Mouse (Mus musculus): Measurements from ENCODE around the gene 4930442H23Rik.
"Not testable (repeated sequence)": the region's sequence is repeated elsewhere in the genome, so short reads cannot be mapped to it uniquely, and the experiment has no call there.

Gene 4930442H23Rik

GRCm38 (mm10) chr10:81176466-81177271 is 7.0 kb downstream of the 4930442H23Rik start, which contains the start of gene Eef2:
Gene Eef2 (plus strand): TSS chr10:81176631.
- DNase-seq: peak; percentile 95 to 96

GRCm38 (mm10) chr10:81175936-81176465 is 7.6 kb downstream of the 4930442H23Rik start:
- no peak for DNase-seq

GRCm38 (mm10) chr10:81175345-81175701 is 8.3 kb downstream of the 4930442H23Rik start:
- not testable (repeated sequence) for DNase-seq

- peak; percentile 81 to 85 for DNase-seq
Measured at GRCm38 (mm10) chr10:81174617-81175344, 8.9 kb downstream of the 4930442H23Rik start.

GRCm38 (mm10) chr10:81173132-81173531 is 10.5 kb downstream of the 4930442H23Rik start:
- peak; percentile 73 to 75 for DNase-seq

- DNase-seq: not testable (repeated sequence)
Measured at GRCm38 (mm10) chr10:81169411-81169900, 14.2 kb downstream of the 4930442H23Rik start.

- DNase-seq: peak; percentile 84 to 91
Measured at GRCm38 (mm10) chr10:81168521-81169244, 15.0 kb downstream of the 4930442H23Rik start.

GRCm38 (mm10) chr10:81168087-81168431 is 15.6 kb downstream of the 4930442H23Rik start:
- DNase-seq: no peak

GRCm38 (mm10) chr10:81167200-81168086 is 16.2 kb downstream of the 4930442H23Rik start, which contains the start of gene Pias4:
Gene Pias4 (minus strand): TSS chr10:81167923.
- DNase-seq: peak; percentile 99 to 100

- no peak for DNase-seq
Measured at GRCm38 (mm10) chr10:81165118-81165517, 18.5 kb downstream of the 4930442H23Rik start.

GRCm38 (mm10) chr10:81162318-81162652 is 21.4 kb downstream of the 4930442H23Rik start:
- DNase-seq: no peak

GRCm38 (mm10) chr10:81161602-81162317 is 21.9 kb downstream of the 4930442H23Rik start:
- peak in 1 of 2 experiments; percentile 38 for DNase-seq

GRCm38 (mm10) chr10:81154736-81155135 is 28.9 kb downstream of the 4930442H23Rik start:
- DNase-seq: no peak

- DNase-seq: no peak
Measured at GRCm38 (mm10) chr10:81154313-81154712, 29.3 kb downstream of the 4930442H23Rik start.

- no peak for DNase-seq
Measured at GRCm38 (mm10) chr10:81152609-81153008, 31.0 kb downstream of the 4930442H23Rik start.

GRCm38 (mm10) chr10:81151261-81151660 is 32.4 kb downstream of the 4930442H23Rik start:
- DNase-seq: no peak

GRCm38 (mm10) chr10:81146296-81146695 is 37.4 kb downstream of the 4930442H23Rik start:
- DNase-seq: no peak

- no peak for DNase-seq
Measured at GRCm38 (mm10) chr10:81145778-81146177, 37.9 kb downstream of the 4930442H23Rik start.

- DNase-seq: no peak
Measured at GRCm38 (mm10) chr10:81145307-81145706, 38.3 kb downstream of the 4930442H23Rik start.

- DNase-seq: no peak
Measured at GRCm38 (mm10) chr10:81144667-81145066, 39.0 kb downstream of the 4930442H23Rik start.

GRCm38 (mm10) chr10:81143845-81144437 is 39.7 kb downstream of the 4930442H23Rik start:
- DNase-seq: no peak

All from thymus, adult 18-20 months (tissue).